Mouse (Mus musculus): ENCODE results near the gene Wiz. TPM values are rescaled to one million over a fixed set of nuclear protein-coding genes. Genes with fewer than 3 reads are reported as not detected.
A peak's percentile ranks its signal among the peaks of the same experiment; 100 is the strongest.

Gene Wiz
- polyA plus RNA-seq, 1 experiment from 2014 or later = 45.9 TPM

DNA sequence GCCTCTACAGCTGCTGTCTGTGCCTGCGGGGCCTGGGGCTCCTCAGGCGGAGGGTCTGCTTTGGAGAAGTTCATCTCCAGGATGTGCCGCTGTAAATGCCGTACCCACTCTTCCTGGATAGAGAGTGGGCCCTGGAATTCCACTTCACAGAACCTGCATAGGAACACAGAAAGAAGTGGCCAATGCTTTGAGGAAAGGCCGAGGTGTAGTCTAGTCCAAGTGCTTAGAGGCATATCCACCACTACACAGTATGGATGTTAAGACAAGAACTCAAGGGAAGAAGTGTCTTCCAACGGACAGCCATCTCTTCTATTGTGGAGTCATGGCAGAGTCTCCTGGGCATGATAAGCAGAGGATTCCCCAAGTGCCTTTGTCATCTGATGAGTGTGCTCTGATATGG lies 34.2 kb downstream of the Wiz start:
- H3K27me3 ChIP-seq (ENCODE audit: control insufficient read depth, insufficient read depth, low read length) = no peaks in the 10 kb centered on the region
- no peaks in the 10 kb centered on the region for H3K9me3 ChIP-seq (ENCODE audit: control insufficient read depth, low read length)
- H3K36me3 ChIP-seq (replicated peaks; ENCODE audit: control insufficient read depth, insufficient read depth) = peaks cover 65% of the 10 kb centered on the region
- peaks cover 6% of the 10 kb centered on the region for H3K4me1 ChIP-seq (replicated peaks; ENCODE audit: control insufficient read depth, insufficient read depth, low read length)
- H3K27ac ChIP-seq = no peak overlapping the region
- no peak overlapping the region for H3K4me2 ChIP-seq (replicated peaks)
- DNase-seq (ENCODE audit: low spot score) (no peak), ATAC-seq (ENCODE audit: low FRiP score) (no peak)
- no peak overlapping the region for H3K4me3 ChIP-seq (replicated peaks; ENCODE audit: low read length)
- no peak overlapping the region for H3K9ac ChIP-seq
- WGBS = 93% methylated on average over 6 of the region's 6 CpGs

DNA sequence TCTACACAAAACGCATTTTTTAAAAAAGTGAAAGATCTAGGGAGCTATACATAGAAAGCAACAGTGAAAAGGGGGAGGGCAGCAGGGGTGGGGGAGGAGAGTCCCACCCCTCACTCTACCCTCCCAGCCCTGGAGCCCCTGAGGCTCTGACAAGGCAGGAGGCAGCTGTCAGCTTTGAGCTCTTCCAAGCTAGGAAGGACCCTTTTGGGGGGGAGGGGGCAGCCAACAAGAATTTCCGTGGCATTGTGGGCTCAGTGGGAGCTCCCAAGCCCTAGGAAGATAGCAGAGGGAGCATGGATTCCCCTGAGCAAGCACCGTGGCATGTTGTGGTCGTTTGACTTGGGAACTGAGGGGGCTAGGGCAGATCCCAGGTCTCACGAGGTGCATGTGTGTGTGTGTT lies 35.0 kb downstream of the Wiz start:
- Histone ChIP-seq H3K4me1 (replicated peaks; ENCODE audit: control insufficient read depth, insufficient read depth, low read length) (peaks cover 6% of the 10 kb centered on the region), H3K9ac (no peak overlapping the region), H3K4me3 (replicated peaks; ENCODE audit: low read length) (no peak overlapping the region), H3K27ac (peak overlapping the region; percentile 51), H3K36me3 (replicated peaks; ENCODE audit: control insufficient read depth, insufficient read depth) (peaks cover 56% of the 10 kb centered on the region), H3K9me3 (ENCODE audit: control insufficient read depth, low read length) (no peaks in the 10 kb centered on the region), H3K4me2 (replicated peaks) (no peak overlapping the region), H3K27me3 (ENCODE audit: control insufficient read depth, insufficient read depth, low read length) (no peaks in the 10 kb centered on the region)
- no peak for DNase-seq (ENCODE audit: low spot score)
- 48% methylated on average over 5 of the region's 5 CpGs for WGBS
- ATAC-seq (ENCODE audit: low FRiP score) = no peak

DNA sequence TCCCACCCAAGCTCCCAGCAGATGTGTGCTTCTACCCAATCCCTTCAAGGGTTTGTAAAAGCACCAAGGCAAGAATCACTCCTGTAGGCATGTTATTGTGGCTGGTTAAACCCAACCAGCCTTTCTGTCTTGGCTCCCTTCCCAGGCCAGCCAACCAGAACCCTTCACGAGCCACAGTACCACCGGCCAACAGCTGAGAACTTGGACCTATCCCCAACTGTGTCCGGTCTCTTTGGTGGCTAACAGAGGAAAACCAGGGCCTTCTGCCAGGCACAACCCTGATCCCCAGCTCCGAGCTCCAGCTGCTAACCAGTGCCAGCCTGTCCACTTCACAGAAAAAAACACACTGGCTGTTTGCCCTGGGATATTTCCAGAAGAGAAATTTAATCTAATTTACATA lies 35.5 kb downstream of the Wiz start:
- H3K27ac ChIP-seq = peak overlapping the region; percentile 49
- H3K4me1 ChIP-seq (replicated peaks; ENCODE audit: control insufficient read depth, insufficient read depth, low read length) = peaks cover 8% of the 10 kb centered on the region
- 50% methylated on average over 4 of the region's 4 CpGs for WGBS
- H3K9me3 ChIP-seq (ENCODE audit: control insufficient read depth, low read length) = no peaks in the 10 kb centered on the region
- H3K36me3 ChIP-seq (replicated peaks; ENCODE audit: control insufficient read depth, insufficient read depth) = peaks cover 51% of the 10 kb centered on the region
- no peak for ATAC-seq (ENCODE audit: low FRiP score)
- DNase-seq (ENCODE audit: low spot score) = peak; percentile 66
- no peak overlapping the region for H3K4me2 ChIP-seq (replicated peaks)
- no peak overlapping the region for H3K4me3 ChIP-seq (replicated peaks; ENCODE audit: low read length)
- H3K27me3 ChIP-seq (ENCODE audit: control insufficient read depth, insufficient read depth, low read length) = no peaks in the 10 kb centered on the region
- no peak overlapping the region for H3K9ac ChIP-seq

DNA sequence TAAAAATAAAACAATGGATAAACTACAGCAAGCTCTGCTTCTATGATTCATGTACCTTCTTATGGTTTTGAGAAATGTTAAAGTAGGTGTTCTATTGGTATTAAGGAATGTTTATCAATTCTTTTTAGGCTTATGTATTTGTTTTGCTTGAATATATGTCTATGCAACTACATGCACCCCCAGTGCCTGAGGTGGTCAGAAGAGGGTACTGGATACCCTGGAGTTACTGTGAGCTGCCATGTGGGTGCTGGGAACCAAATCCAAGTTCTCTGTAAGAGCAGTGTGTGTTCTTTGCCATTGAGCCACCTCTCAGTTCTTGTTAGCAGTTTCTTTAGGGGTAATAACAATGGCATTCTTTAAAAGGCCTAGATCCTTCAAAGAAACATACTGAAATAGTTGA lies 37.5 kb downstream of the Wiz start:
- peaks cover 32% of the 10 kb centered on the region for H3K36me3 ChIP-seq (replicated peaks; ENCODE audit: control insufficient read depth, insufficient read depth)
- H3K4me1 ChIP-seq (replicated peaks; ENCODE audit: control insufficient read depth, insufficient read depth, low read length) = peaks cover 16% of the 10 kb centered on the region
- no peak overlapping the region for H3K9ac ChIP-seq
- no peaks in the 10 kb centered on the region for H3K9me3 ChIP-seq (ENCODE audit: control insufficient read depth, low read length)
- ATAC-seq (ENCODE audit: low FRiP score) = no peak
- no peak for DNase-seq (ENCODE audit: low spot score)
- H3K4me3 ChIP-seq (replicated peaks; ENCODE audit: low read length) = no peak overlapping the region
- no peak overlapping the region for H3K27ac ChIP-seq
- H3K4me2 ChIP-seq (replicated peaks) = no peak overlapping the region
- H3K27me3 ChIP-seq (ENCODE audit: control insufficient read depth, insufficient read depth, low read length) = no peaks in the 10 kb centered on the region

DNA sequence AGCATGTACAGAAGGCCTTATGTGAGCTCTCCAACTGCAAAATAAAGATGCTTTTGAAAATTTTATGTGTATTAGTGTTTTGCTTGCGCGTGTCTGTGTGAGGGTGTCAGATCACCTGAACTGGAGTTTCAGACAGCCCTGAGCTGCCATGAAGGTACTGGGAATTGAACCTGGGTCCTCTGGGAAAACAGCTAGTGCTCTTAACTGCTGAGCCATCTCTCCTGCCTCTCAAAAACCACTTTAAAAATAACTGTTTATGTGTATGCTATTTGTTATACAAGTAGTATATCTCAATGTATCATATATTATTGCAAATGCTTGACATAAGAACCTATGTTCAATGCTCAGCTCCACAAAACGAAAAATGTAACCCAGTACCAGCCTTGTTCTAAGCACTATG lies 38.0 kb downstream of the Wiz start:
- no peak overlapping the region for H3K27ac ChIP-seq
- H3K36me3 ChIP-seq (replicated peaks; ENCODE audit: control insufficient read depth, insufficient read depth) = peaks cover 27% of the 10 kb centered on the region
- no peaks in the 10 kb centered on the region for H3K9me3 ChIP-seq (ENCODE audit: control insufficient read depth, low read length)
- no peaks in the 10 kb centered on the region for H3K27me3 ChIP-seq (ENCODE audit: control insufficient read depth, insufficient read depth, low read length)
- H3K4me3 ChIP-seq (replicated peaks; ENCODE audit: low read length) = peak overlapping the region; percentile 68
- peaks cover 16% of the 10 kb centered on the region for H3K4me1 ChIP-seq (replicated peaks; ENCODE audit: control insufficient read depth, insufficient read depth, low read length)
- ATAC-seq (ENCODE audit: low FRiP score) (no peak), DNase-seq (ENCODE audit: low spot score) (no peak)
- WGBS = 73% methylated on average over 3 of the region's 3 CpGs
- H3K4me2 ChIP-seq (replicated peaks) = peak overlapping the region; percentile 58
- peak overlapping the region; percentile 43; the same call in 1 of the 2 replicates for H3K9ac ChIP-seq

DNA sequence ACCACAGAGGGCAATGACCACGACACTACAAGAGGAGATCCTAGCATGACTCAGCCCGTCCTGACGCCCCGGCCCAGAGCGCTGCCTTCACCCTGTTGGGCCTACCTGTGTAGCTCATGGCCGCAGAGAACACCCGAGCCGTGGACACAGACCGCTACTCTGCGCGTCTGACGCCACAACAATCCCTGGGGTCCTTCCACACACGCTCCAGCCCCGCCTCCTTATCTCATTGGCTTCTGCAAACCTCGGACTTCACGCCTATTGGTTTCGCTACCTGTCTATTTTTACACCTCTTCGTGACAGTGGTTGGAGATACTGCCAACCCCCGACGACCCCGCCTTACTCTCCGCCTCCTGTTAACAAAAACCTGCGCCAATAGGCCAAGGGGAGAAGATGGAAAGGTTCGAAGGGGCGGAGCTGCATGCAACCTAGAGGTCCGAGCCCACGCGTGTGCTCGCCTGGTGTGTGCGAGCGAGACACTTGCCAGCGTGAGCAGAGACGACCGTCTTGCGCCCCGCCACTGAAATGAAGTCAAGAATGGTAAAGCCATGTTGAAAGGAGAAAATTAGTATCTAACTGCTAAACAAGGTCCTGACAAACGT lies 38.8 kb downstream of the Wiz start, which contains the start of gene Akap8l:
TSS of gene Akap8l (minus strand) at position 226 of the 602 bp plus-strand sequence.
- Histone ChIP-seq H3K4me3 (replicated peaks; ENCODE audit: low read length) (peak within 1 kb of the TSS; percentile 68), H3K9me3 (ENCODE audit: control insufficient read depth, low read length) (no peaks in the 10 kb centered on the region), H3K27me3 (ENCODE audit: control insufficient read depth, insufficient read depth, low read length) (no peaks in the 10 kb centered on the region), H3K36me3 (replicated peaks; ENCODE audit: control insufficient read depth, insufficient read depth) (peaks cover 19% of the 10 kb centered on the region), H3K4me1 (replicated peaks; ENCODE audit: control insufficient read depth, insufficient read depth, low read length) (peaks cover 16% of the 10 kb centered on the region), H3K27ac (peak within 1 kb of the TSS; percentile 81), H3K9ac (peak within 1 kb of the TSS; percentile 80), H3K4me2 (replicated peaks) (peak within 1 kb of the TSS; percentile 81)
- under 1% methylated on average over 37 of the region's 37 CpGs for WGBS
- ATAC-seq (ENCODE audit: low FRiP score) (peak; percentile 97), DNase-seq (ENCODE audit: low spot score) (peak; percentile 97)

DNA sequence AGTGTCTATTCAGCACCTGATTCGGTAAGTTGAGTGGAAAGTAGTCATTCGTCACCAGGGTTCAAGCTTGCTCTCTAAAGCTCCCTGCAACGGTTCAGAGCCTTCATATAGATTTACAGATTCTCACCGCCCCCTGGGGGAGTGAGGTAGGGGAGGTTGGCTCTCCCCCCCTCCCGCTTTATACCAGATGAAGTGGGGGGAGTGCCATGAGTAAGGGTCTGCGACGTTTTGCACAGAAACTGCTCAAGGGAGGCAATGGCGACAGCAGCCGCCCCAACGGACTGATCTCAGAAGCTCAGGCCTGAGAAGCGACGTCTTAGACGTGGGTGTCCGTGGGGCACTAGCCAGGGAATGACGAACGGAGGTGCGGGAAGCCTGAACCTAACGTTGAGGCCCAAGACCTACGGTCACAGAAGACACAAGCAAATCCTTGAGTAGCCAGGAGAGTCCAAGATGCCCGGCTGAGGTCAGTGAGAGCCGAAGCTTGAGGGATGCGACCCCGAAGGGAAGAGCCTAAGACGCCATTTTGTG lies 39.3 kb downstream of the Wiz start:
- DNase-seq (ENCODE audit: low spot score) (no peak), ATAC-seq (ENCODE audit: low FRiP score) (peak; percentile 7; the same call in 1 of the 2 replicates)
- Histone ChIP-seq H3K27ac (peak overlapping the region; percentile 81), H3K9ac (peak overlapping the region; percentile 80), H3K36me3 (replicated peaks; ENCODE audit: control insufficient read depth, insufficient read depth) (peaks cover 14% of the 10 kb centered on the region), H3K27me3 (ENCODE audit: control insufficient read depth, insufficient read depth, low read length) (no peaks in the 10 kb centered on the region), H3K4me3 (replicated peaks; ENCODE audit: low read length) (peak overlapping the region; percentile 68), H3K9me3 (ENCODE audit: control insufficient read depth, low read length) (no peaks in the 10 kb centered on the region), H3K4me1 (replicated peaks; ENCODE audit: control insufficient read depth, insufficient read depth, low read length) (peaks cover 16% of the 10 kb centered on the region), H3K4me2 (replicated peaks) (peak overlapping the region; percentile 81)
- 0% methylated on average over 24 of the region's 24 CpGs for WGBS

DNA sequence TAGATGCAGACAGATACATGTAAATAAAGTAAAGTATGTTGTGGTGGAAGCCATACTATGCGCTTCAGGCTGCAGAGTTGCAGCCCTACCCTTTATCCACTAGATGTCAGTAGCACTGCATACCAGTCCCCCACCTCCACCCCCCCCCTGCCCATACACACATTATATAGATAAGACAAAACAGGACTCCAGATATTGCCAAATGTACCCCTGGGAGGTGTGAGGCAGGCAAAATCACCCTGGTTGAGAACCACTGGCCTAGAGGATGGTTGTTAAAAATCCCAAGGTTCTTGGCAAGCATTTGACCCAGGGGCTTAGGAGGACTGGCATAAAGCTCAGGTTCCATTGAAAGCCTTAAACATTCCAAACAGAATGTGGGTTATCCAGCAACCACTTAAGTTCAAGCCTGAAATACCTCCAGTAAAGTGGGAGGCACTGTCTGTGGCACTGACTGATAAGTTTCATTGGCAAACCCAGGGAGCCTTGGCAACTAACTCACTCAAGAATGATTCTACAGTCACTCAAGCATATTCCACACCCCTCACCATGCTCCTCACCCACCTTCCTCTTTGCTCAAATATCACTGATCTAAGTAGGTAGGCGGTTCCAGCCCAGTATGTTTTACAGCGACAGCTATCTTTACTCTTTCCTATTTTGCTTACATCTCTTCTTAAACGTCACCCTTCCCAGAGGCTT lies 40.1 kb downstream of the Wiz start:
- Histone ChIP-seq H3K4me2 (replicated peaks) (peak overlapping the region; percentile 81), H3K27ac (peak overlapping the region; percentile 81), H3K36me3 (replicated peaks; ENCODE audit: control insufficient read depth, insufficient read depth) (peaks cover 14% of the 10 kb centered on the region), H3K27me3 (ENCODE audit: control insufficient read depth, insufficient read depth, low read length) (no peaks in the 10 kb centered on the region), H3K4me1 (replicated peaks; ENCODE audit: control insufficient read depth, insufficient read depth, low read length) (peaks cover 16% of the 10 kb centered on the region), H3K9ac (peak overlapping the region; percentile 80), H3K9me3 (ENCODE audit: control insufficient read depth, low read length) (no peaks in the 10 kb centered on the region), H3K4me3 (replicated peaks; ENCODE audit: low read length) (peak overlapping the region; percentile 68)
- ATAC-seq (ENCODE audit: low FRiP score) (no peak), DNase-seq (ENCODE audit: low spot score) (peak; percentile 60)
- 21% methylated on average over 4 of the region's 4 CpGs for WGBS

DNA sequence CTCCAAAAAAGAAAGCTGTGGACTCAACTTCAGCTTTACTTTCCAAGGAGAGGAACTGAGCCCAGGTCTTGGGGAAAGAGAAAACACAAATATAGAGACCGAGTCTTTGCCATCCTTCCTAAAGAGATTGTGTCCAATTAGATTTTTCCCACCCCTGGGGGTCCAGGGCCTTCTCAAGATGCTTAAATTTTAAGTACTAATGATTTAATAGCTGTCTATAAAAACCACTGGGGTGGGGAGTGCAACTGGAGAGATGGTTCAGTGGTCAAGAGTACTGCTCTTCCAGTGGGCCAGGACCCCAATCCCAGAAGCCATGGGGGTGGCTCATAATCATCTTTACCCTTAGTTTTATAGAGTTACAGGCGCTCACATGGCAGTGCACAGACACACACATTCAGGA lies 40.8 kb downstream of the Wiz start:
- no peak for DNase-seq (ENCODE audit: low spot score)
- H3K27ac ChIP-seq = no peak overlapping the region
- peaks cover 16% of the 10 kb centered on the region for H3K4me1 ChIP-seq (replicated peaks; ENCODE audit: control insufficient read depth, insufficient read depth, low read length)
- peaks cover 15% of the 10 kb centered on the region for H3K36me3 ChIP-seq (replicated peaks; ENCODE audit: control insufficient read depth, insufficient read depth)
- 98% methylated on average over 2 of the region's 2 CpGs for WGBS
- H3K4me2 ChIP-seq (replicated peaks) = peak overlapping the region; percentile 81
- H3K9ac ChIP-seq = peak overlapping the region; percentile 80; the same call in 1 of the 2 replicates
- H3K4me3 ChIP-seq (replicated peaks; ENCODE audit: low read length) = no peak overlapping the region
- no peaks in the 10 kb centered on the region for H3K9me3 ChIP-seq (ENCODE audit: control insufficient read depth, low read length)
- H3K27me3 ChIP-seq (ENCODE audit: control insufficient read depth, insufficient read depth, low read length) = no peaks in the 10 kb centered on the region
- no peak for ATAC-seq (ENCODE audit: low FRiP score)

All from hindbrain, embryonic 14.5 days (tissue).